Mouse (Mus musculus): ENCODE measurements around the gene Mex3a. TPM values are rescaled to one million over a fixed set of nuclear protein-coding genes. Genes with fewer than 3 reads are reported as not detected.

The Mex3a gene
- polyA plus RNA-seq, 1 experiment = 22.0 TPM

GRCm38 (mm10) chr3:88514231-88515094 is 17.7 kb upstream of the Mex3a start:
- Histone ChIP-seq H3K27me3 (ENCODE audit: control insufficient read depth, insufficient read depth, low read length) (no peaks in the 10 kb centered on the region), H3K4me3 (ENCODE audit: control insufficient read depth, insufficient read depth, low read length) (no peak overlapping the region), H3K4me1 (replicated peaks; ENCODE audit: control insufficient read depth, insufficient read depth, low read length) (peaks cover 55% of the 10 kb centered on the region), H3K27ac (ENCODE audit: control insufficient read depth, insufficient read depth, low read length) (no peak overlapping the region), H3K36me3 (ENCODE audit: control insufficient read depth, insufficient read depth, low read length) (no peaks in the 10 kb centered on the region)
- WGBS = 88% methylated on average over 10 of the region's 10 CpGs
- no peak for DNase-seq
- no peak for TF ChIP-seq CTCF (IDR thresholded peaks at IDR 0.05; ENCODE audit: borderline replicate concordance, control insufficient read depth, extremely low read depth, insufficient read depth, low read length, poor library complexity)
- TF ChIP-seq POLR2A (IDR thresholded peaks at IDR 0.05; ENCODE audit: control insufficient read depth, extremely low read depth, insufficient read depth, low read length, poor library complexity) = no peak

- no peak overlapping the region for H3K4me3 ChIP-seq (ENCODE audit: control insufficient read depth, insufficient read depth, low read length)
- no peak overlapping the region for H3K27ac ChIP-seq (ENCODE audit: control insufficient read depth, insufficient read depth, low read length)
- H3K27me3 ChIP-seq (ENCODE audit: control insufficient read depth, insufficient read depth, low read length) = no peaks in the 10 kb centered on the region
- TF ChIP-seq CTCF (IDR thresholded peaks at IDR 0.05; ENCODE audit: borderline replicate concordance, control insufficient read depth, extremely low read depth, insufficient read depth, low read length, poor library complexity) (no peak), POLR2A (IDR thresholded peaks at IDR 0.05; ENCODE audit: control insufficient read depth, extremely low read depth, insufficient read depth, low read length, poor library complexity) (no peak)
- peaks cover 52% of the 10 kb centered on the region for H3K4me1 ChIP-seq (replicated peaks; ENCODE audit: control insufficient read depth, insufficient read depth, low read length)
- no peak for DNase-seq
- no peaks in the 10 kb centered on the region for H3K36me3 ChIP-seq (ENCODE audit: control insufficient read depth, insufficient read depth, low read length)
- 97% methylated on average over 2 of the region's 2 CpGs for WGBS
These were observed 17.2 kb upstream of the Mex3a start for GRCm38 (mm10) chr3:88515095-88515386.

- TF ChIP-seq CTCF (IDR thresholded peaks at IDR 0.05; ENCODE audit: borderline replicate concordance, control insufficient read depth, extremely low read depth, insufficient read depth, low read length, poor library complexity) (no peak), POLR2A (IDR thresholded peaks at IDR 0.05; ENCODE audit: control insufficient read depth, extremely low read depth, insufficient read depth, low read length, poor library complexity) (no peak)
- H3K36me3 ChIP-seq (ENCODE audit: control insufficient read depth, insufficient read depth, low read length) = no peaks in the 10 kb centered on the region
- H3K4me3 ChIP-seq (ENCODE audit: control insufficient read depth, insufficient read depth, low read length) = no peak overlapping the region
- 93% methylated on average over 2 of the region's 2 CpGs for WGBS
- no peaks in the 10 kb centered on the region for H3K27me3 ChIP-seq (ENCODE audit: control insufficient read depth, insufficient read depth, low read length)
- no peak for DNase-seq
- no peak overlapping the region for H3K27ac ChIP-seq (ENCODE audit: control insufficient read depth, insufficient read depth, low read length)
- peaks cover 40% of the 10 kb centered on the region for H3K4me1 ChIP-seq (replicated peaks; ENCODE audit: control insufficient read depth, insufficient read depth, low read length)
These were observed 15.8 kb upstream of the Mex3a start for GRCm38 (mm10) chr3:88516407-88516806.

GRCm38 (mm10) chr3:88518411-88518810 is 13.8 kb upstream of the Mex3a start:
- WGBS = 94% methylated on average over 4 of the region's 4 CpGs
- H3K4me1 ChIP-seq (replicated peaks; ENCODE audit: control insufficient read depth, insufficient read depth, low read length) = peaks cover 27% of the 10 kb centered on the region

GRCm38 (mm10) chr3:88520078-88520477 is 12.1 kb upstream of the Mex3a start:
- 85% methylated on average over 2 of the region's 2 CpGs for WGBS
- Histone ChIP-seq H3K27ac (ENCODE audit: control insufficient read depth, insufficient read depth, low read length) (no peak overlapping the region), H3K4me1 (replicated peaks; ENCODE audit: control insufficient read depth, insufficient read depth, low read length) (peaks cover 10% of the 10 kb centered on the region; the same call in 1 of the 2 replicates), H3K36me3 (ENCODE audit: control insufficient read depth, insufficient read depth, low read length) (peaks cover 7% of the 10 kb centered on the region), H3K4me3 (ENCODE audit: control insufficient read depth, insufficient read depth, low read length) (no peak overlapping the region), H3K27me3 (ENCODE audit: control insufficient read depth, insufficient read depth, low read length) (no peaks in the 10 kb centered on the region)
- no peak for DNase-seq
- TF ChIP-seq POLR2A (IDR thresholded peaks at IDR 0.05; ENCODE audit: control insufficient read depth, extremely low read depth, insufficient read depth, low read length, poor library complexity) = no peak
- no peak for TF ChIP-seq CTCF (IDR thresholded peaks at IDR 0.05; ENCODE audit: borderline replicate concordance, control insufficient read depth, extremely low read depth, insufficient read depth, low read length, poor library complexity)

More at GRCm38 (mm10) chr3:88518411-88518810, 13.8 kb upstream of the Mex3a start:
- Histone ChIP-seq H3K27me3 (ENCODE audit: control insufficient read depth, insufficient read depth, low read length) (no peaks in the 10 kb centered on the region), H3K27ac (ENCODE audit: control insufficient read depth, insufficient read depth, low read length) (no peak overlapping the region), H3K4me3 (ENCODE audit: control insufficient read depth, insufficient read depth, low read length) (no peak overlapping the region), H3K36me3 (ENCODE audit: control insufficient read depth, insufficient read depth, low read length) (no peaks in the 10 kb centered on the region)
- DNase-seq = no peak
- TF ChIP-seq CTCF (IDR thresholded peaks at IDR 0.05; ENCODE audit: borderline replicate concordance, control insufficient read depth, extremely low read depth, insufficient read depth, low read length, poor library complexity) (no peak), POLR2A (IDR thresholded peaks at IDR 0.05; ENCODE audit: control insufficient read depth, extremely low read depth, insufficient read depth, low read length, poor library complexity) (no peak)

GRCm38 (mm10) chr3:88521156-88521555 is 11.0 kb upstream of the Mex3a start:
- H3K27me3 ChIP-seq (ENCODE audit: control insufficient read depth, insufficient read depth, low read length) = no peaks in the 10 kb centered on the region
- 89% methylated on average over 6 of the region's 6 CpGs for WGBS
- peaks cover 8% of the 10 kb centered on the region; the same call in 1 of the 2 replicates for H3K4me1 ChIP-seq (replicated peaks; ENCODE audit: control insufficient read depth, insufficient read depth, low read length)
- H3K27ac ChIP-seq (ENCODE audit: control insufficient read depth, insufficient read depth, low read length) = no peak overlapping the region
- TF ChIP-seq CTCF (IDR thresholded peaks at IDR 0.05; ENCODE audit: borderline replicate concordance, control insufficient read depth, extremely low read depth, insufficient read depth, low read length, poor library complexity) = no peak
- no peak for TF ChIP-seq POLR2A (IDR thresholded peaks at IDR 0.05; ENCODE audit: control insufficient read depth, extremely low read depth, insufficient read depth, low read length, poor library complexity)
- H3K4me3 ChIP-seq (ENCODE audit: control insufficient read depth, insufficient read depth, low read length) = no peak overlapping the region
- DNase-seq = no peak
- peaks cover 8% of the 10 kb centered on the region for H3K36me3 ChIP-seq (ENCODE audit: control insufficient read depth, insufficient read depth, low read length)
